Mouse (Mus musculus): ENCODE data around the gene Tm6sf2. TPM values are rescaled to one million over a fixed set of nuclear protein-coding genes. Genes with fewer than 3 reads are reported as not detected.
"Not testable (repeated sequence)": the region's sequence is repeated elsewhere in the genome, so short reads cannot be mapped to it uniquely, and the experiment has no call there.

Gene Tm6sf2
- polyA plus RNA-seq (2016; fragmentation: Nextera tagmentation; extraction: Ambion mirVana) = 1.3 TPM in 2 replicates

DNA sequence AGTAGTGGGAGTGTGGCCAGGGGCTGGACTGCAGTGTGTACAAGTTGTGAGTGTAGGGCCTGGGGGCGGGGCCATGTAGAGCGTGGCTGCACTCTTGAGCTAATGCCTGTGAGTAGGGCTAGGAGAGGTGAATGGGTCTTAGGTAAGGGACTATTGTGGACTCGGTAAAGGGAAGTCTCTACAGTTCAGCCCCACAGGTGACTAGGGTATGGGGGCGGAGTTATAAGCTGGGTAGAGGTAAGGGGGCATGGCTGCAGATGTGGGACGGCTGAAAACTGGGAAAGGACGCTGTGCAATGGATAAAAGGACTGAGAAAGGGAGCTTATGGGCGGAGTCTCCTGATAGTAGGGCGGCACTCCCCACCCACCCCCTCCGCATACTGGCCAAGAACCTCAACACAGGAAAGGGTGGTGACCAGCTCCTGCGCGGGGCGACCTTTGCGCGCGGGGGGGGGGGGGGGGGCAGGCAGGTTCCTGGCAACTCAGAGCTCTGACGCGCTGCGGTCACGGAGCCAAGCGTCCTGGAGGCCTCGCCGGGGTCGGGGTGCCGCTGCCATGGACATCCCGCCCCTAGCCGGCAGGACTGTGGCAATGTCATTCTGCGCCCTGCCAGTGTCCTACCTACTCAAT, at the start of gene Tm6sf2:
Gene Tm6sf2 (plus strand): TSS at position 484 of the 629 bp plus-strand sequence.
- 17% methylated on average over 21 of the region's 27 CpGs for WGBS
- no peak within 1 kb of the TSS for H3K27ac ChIP-seq
- H3K27me3 ChIP-seq = peaks cover 12% of the 10 kb centered on the region
- no peak within 1 kb of the TSS for H3K9ac ChIP-seq
- peak; percentile 46; the same call in 1 of the 2 replicates for ATAC-seq (ENCODE audit: low FRiP score)
- peak within 1 kb of the TSS; percentile 19; the same call in 1 of the 2 replicates for H3K4me2 ChIP-seq
- no peaks in the 10 kb centered on the region for H3K9me3 ChIP-seq
- peaks cover 49% of the 10 kb centered on the region for H3K36me3 ChIP-seq (replicated peaks)
- H3K4me1 ChIP-seq = 0 out of 2 replicates have a peak, but pooled peaks cover 7% of the 10 kb centered on the region
- H3K4me3 ChIP-seq (replicated peaks) = no peak within 1 kb of the TSS

DNA sequence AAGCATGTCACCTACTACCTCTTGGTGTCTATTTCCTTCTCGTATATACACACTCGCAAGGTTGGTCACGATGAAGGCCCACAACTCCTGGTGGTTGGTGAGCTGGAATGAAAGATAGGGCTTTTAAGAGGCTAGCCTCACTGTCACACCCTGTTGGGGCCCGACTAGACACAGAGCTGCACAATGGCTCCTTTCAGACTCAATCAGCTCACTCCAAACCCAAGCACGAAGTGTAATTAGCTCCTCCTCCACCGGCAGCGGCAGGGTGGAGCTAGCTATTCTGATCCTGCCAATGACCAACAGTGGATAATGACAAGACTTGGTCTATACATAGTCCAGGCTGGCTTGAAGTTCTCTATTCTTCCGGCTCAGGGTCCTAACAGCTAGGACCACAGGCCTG, 49.1 kb upstream of the Tm6sf2 start:
- 63% methylated on average over 8 of the region's 8 CpGs for WGBS

DNA sequence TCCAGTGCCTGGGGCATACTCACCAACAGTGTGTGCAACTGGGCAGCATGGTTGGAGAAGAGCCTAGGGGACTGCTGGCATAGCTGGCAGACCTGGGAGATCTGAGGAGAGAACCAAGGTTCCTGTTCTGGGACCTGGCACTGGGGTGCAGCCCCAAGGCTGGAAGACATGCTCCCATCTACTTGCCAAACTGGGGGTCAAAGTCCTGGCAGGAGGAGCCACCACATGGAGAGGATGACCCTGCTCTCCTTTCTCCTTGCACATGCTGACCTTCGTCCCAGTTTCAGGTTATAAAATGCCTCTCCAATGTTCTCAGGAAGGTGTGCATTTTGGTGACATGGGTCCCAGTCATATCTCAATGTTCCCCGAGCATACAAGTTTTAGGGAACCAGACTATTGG, 46.6 kb upstream of the Tm6sf2 start:
- H3K4me1 ChIP-seq = no peaks in the 10 kb centered on the region
- H3K27ac ChIP-seq = no peak overlapping the region
- H3K9ac ChIP-seq = no peak overlapping the region
- no peaks in the 10 kb centered on the region for H3K27me3 ChIP-seq
- no peak overlapping the region for H3K4me3 ChIP-seq (replicated peaks)
- H3K9me3 ChIP-seq = no peaks in the 10 kb centered on the region
- no peak overlapping the region for H3K4me2 ChIP-seq
- WGBS = 100% methylated on average over 2 of the region's 2 CpGs
- ATAC-seq (ENCODE audit: low FRiP score) = no peak
- H3K36me3 ChIP-seq (replicated peaks) = peaks cover 99% of the 10 kb centered on the region

More for the DNA sequence above, 49.1 kb upstream of the Tm6sf2 start:
- no peak overlapping the region for H3K9ac ChIP-seq
- no peak overlapping the region for H3K4me2 ChIP-seq
- H3K4me3 ChIP-seq (replicated peaks) = no peak overlapping the region
- H3K27ac ChIP-seq = no peak overlapping the region
- H3K4me1 ChIP-seq = no peaks in the 10 kb centered on the region
- no peak for ATAC-seq (ENCODE audit: low FRiP score)
- H3K36me3 ChIP-seq (replicated peaks) = peaks cover 100% of the 10 kb centered on the region
- H3K27me3 ChIP-seq = no peaks in the 10 kb centered on the region
- H3K9me3 ChIP-seq = no peaks in the 10 kb centered on the region

DNA sequence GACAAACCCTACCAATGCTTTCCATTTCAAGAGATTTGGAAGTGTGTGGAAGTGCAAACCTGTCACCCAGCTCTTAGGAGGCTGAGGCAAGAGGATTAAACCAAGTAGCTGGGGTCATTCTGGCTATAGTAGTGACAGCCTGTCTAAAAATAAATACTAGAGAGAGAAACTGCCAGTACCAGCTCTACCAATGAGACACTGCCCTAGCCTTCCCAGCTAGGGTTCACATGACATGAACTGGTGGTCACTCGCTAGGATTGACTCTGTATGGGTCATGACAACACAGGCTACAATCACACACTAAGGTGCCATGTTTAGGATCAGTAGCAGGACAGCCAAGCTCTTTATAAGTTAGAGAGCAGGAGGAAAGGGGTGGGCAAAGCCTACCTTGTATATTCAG, 42.5 kb upstream of the Tm6sf2 start:
- Histone ChIP-seq H3K4me1 (no peaks in the 10 kb centered on the region), H3K27ac (no peak overlapping the region), H3K9me3 (no peaks in the 10 kb centered on the region), H3K36me3 (replicated peaks) (peaks cover 73% of the 10 kb centered on the region), H3K4me3 (replicated peaks) (no peak overlapping the region), H3K9ac (no peak overlapping the region), H3K27me3 (no peaks in the 10 kb centered on the region), H3K4me2 (no peak overlapping the region)
- no peak for ATAC-seq (ENCODE audit: low FRiP score)
- WGBS = 97% methylated on average over 1 of the region's 1 CpGs

DNA sequence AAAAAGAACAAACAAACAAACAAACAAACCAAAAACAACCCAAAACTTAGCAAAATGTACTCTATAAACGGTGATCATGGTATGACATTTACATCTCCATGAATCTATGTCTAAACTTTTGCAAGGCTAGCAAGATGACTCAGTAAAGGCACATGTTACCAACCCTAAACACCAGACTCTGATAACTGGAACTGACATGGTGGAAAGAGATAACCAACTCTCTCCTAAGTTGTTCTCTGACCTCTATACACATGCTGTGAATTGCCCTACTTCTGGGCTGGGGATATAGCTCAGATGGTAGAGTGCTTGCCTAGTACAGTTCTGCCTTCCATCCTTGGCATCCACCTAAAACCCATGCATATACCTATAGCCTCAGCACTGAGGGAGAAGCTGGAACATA, 34.7 kb upstream of the Tm6sf2 start:
- 98% methylated on average over 1 of the region's 1 CpGs for WGBS
- no peak overlapping the region for H3K4me2 ChIP-seq
- H3K27ac ChIP-seq = no peak overlapping the region
- H3K4me3 ChIP-seq (replicated peaks) = no peak overlapping the region
- ATAC-seq (ENCODE audit: low FRiP score) = no peak
- H3K9ac ChIP-seq = no peak overlapping the region
- H3K36me3 ChIP-seq (replicated peaks) = peaks cover 6% of the 10 kb centered on the region
- H3K9me3 ChIP-seq = no peaks in the 10 kb centered on the region
- H3K4me1 ChIP-seq = peaks cover 23% of the 10 kb centered on the region
- no peaks in the 10 kb centered on the region for H3K27me3 ChIP-seq

DNA sequence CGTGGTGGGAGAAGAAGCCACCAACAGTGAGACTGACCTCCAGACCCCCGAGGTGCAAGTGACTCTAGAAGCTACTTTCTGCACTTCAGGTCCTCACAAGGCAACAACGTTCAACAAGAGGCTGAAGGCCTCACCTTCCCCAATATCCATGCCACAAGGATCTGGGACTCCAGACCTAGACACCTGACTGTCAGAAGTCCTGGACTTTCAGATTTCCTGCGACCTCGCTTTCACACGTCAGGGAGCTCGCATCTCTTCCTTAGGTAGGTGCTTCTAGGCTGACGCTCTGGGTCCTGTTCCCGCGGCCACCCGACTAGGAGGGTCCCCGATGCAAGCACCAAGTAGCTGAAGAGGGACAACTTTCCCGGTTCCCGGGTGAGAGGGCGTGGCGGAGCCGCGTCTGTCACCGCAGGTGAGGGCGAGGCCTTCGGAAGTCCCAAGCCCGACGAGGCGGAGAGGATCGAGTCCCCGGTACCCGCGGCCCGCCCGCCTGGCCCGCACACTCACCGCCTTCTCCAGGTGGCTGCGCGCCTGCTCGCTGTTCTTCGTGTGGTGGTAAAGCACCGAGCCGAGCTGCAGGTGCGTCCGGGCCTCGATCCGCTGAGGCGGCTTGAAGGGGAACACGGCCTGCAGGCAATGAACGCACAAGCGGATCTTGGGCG, 30.7 kb upstream of the Tm6sf2 start:
- H3K4me2 ChIP-seq = peak overlapping the region; percentile 93
- 1% methylated on average over 47 of the region's 47 CpGs for WGBS
- peak overlapping the region; percentile 77 for H3K27ac ChIP-seq
- peak overlapping the region; percentile 99 for H3K4me3 ChIP-seq (replicated peaks)
- peak overlapping the region; percentile 93 for H3K9ac ChIP-seq
- H3K36me3 ChIP-seq (replicated peaks) = no peaks in the 10 kb centered on the region
- no peaks in the 10 kb centered on the region for H3K27me3 ChIP-seq
- H3K4me1 ChIP-seq = peaks cover 35% of the 10 kb centered on the region
- H3K9me3 ChIP-seq = no peaks in the 10 kb centered on the region
- peak; percentile 40 for ATAC-seq (ENCODE audit: low FRiP score)

DNA sequence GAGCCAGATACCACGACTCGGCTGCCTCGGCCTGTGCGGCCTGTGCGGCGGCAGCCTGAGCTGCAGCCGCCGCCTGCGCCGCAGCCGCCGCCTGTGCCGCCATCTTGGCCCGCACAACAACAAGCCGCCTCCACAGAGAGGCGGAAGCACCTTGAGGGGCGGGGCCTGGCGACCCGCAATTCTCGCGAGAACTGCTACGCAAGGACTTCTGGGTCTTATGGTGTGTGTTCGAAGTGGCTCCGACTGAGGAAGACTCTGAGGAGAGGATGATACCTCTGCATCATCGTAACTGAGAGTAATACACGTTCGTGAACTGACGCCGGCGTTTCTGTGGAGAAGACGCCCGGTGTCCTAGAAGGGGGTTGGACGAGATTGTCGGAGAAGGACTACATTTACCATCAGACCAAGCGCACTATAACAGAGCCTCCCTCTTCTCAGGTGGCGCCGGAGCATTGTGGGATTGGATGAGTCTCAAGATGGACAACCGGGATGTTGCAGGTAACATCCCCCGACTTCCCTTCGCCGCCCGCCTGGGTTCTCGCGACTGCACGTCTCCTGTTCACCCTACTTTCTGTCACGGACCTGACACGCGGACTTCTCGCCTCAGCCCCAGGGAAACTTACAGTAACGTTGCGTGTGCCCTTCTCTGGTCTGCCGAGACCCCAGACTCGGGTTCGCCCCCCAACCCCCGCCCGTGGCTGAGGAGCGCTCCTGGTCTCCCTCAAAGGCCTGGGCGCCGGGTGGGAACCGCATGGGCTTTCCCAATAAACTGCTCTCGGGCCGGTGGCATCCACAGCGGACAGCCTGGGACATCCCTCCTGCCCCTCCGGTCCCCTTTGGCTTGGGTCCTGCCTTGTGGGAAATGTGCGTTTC, 29.9 kb upstream of the Tm6sf2 start, which contains the start of the genes Mau2 and Sugp1:
Gene Mau2 (minus strand): TSS at position 152 of the 873 bp plus-strand sequence.
Gene Sugp1 (plus strand): TSS at position 231 of the 873 bp plus-strand sequence.
- Histone ChIP-seq H3K4me2 (peak within 1 kb of the TSS; percentile 93), H3K36me3 (replicated peaks) (no peaks in the 10 kb centered on the region), H3K9ac (peak within 1 kb of the TSS; percentile 93), H3K9me3 (no peaks in the 10 kb centered on the region), H3K4me1 (peaks cover 35% of the 10 kb centered on the region), H3K4me3 (replicated peaks) (peak within 1 kb of the TSS; percentile 99), H3K27ac (peak within 1 kb of the TSS; percentile 77), H3K27me3 (no peaks in the 10 kb centered on the region)
- ATAC-seq (ENCODE audit: low FRiP score) = peak; percentile 97
- WGBS = under 1% methylated on average over 65 of the region's 65 CpGs

DNA sequence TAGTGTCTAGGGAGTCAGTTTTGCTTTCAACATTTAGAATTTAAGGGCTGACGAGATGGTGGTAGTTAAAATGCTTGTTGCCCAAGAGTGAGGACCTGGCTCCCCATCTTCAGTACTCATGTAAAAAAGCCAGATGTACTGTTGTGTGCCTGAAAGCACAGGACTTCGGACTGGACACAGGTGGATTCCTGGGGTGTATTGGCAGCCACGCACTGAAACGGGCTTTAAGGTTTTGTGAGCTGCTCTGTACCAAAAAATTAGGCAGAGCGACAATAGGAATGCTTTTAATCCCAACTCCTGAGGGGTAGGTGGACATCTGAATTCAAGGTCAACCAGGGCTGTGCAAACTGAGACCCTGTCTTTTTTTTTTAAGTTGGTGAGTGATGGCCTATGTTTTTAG, 28.7 kb upstream of the Tm6sf2 start:
- 89% methylated on average over 5 of the region's 5 CpGs for WGBS
- Histone ChIP-seq H3K36me3 (replicated peaks) (peaks cover 9% of the 10 kb centered on the region), H3K4me2 (peak overlapping the region; percentile 93)

DNA sequence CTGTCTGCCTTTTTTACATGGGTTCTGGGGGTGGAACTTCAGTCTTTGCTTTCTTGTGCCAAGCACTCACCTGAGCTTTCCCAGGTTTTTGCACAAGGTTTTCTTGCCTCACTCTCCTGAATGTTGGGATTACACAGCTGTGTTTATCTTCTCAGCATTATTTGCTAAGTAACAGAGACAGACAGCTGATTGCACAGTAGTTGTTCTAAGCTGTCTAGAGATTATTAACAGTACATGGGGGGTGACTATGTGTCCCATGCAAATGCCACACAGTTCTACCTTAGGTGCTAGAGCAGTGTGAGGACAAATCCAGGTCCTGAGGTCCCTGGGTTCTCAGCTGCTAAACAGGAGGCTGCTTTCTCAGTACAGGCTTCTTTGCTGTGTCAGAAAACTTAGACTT, 23.1 kb upstream of the Tm6sf2 start:
- Histone ChIP-seq H3K4me2 (no peak overlapping the region), H3K9ac (no peak overlapping the region), H3K27me3 (no peaks in the 10 kb centered on the region), H3K9me3 (no peaks in the 10 kb centered on the region), H3K4me3 (replicated peaks) (no peak overlapping the region), H3K4me1 (no peaks in the 10 kb centered on the region), H3K36me3 (replicated peaks) (peaks cover 53% of the 10 kb centered on the region), H3K27ac (no peak overlapping the region)
- no peak for ATAC-seq (ENCODE audit: low FRiP score)

More for the DNA sequence above, 28.7 kb upstream of the Tm6sf2 start:
- Histone ChIP-seq H3K4me3 (replicated peaks) (peak overlapping the region; percentile 99; the same call in 1 of the 2 replicates), H3K4me1 (peaks cover 35% of the 10 kb centered on the region), H3K9me3 (no peaks in the 10 kb centered on the region), H3K27me3 (no peaks in the 10 kb centered on the region), H3K27ac (no peak overlapping the region), H3K9ac (no peak overlapping the region)
- ATAC-seq (ENCODE audit: low FRiP score) = no peak

DNA sequence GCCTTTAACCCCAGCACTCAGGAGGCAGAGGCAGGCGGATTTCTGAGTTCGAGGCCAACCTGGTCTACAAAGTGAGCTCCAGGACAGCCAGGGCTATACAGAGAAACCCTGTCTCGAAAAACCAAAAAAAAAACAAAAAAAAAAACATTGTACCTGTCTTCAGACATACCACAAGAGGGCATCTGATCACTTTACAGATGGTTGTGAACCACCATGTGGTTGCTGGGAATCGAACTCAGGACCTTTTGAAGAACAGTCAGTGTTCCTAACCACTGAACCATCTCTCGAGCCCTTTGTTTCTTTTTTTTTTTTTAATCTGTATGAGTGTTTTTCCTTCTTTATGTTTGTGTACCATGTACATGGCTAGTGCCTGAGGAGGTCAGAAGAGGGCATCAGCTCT, 22.3 kb upstream of the Tm6sf2 start:
- ATAC-seq (ENCODE audit: low FRiP score) = not testable (repeated sequence)

DNA sequence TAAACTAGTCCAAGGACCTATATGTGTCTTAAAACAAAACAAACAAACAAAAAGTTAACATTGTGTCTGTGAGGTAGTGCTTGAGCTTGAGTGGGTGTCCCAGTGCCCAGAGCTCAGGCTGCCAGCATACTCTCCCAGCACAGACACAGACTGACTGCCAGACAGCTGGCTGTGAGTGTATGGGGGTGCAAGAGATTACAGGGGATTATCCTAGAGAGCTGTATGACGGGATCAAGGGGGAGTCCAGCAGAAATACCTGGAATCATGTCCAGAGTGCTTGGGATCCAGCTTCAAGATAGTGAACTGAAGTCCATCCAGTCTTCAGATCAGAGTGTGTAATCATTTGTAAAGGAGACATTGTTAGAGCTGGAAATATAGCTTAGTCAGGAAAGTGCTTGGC, 15.0 kb upstream of the Tm6sf2 start:
- H3K4me2 ChIP-seq = no peak overlapping the region
- H3K36me3 ChIP-seq (replicated peaks) = peaks cover 87% of the 10 kb centered on the region
- no peaks in the 10 kb centered on the region for H3K4me1 ChIP-seq
- no peak overlapping the region for H3K9ac ChIP-seq
- 71% methylated on average over 1 of the region's 1 CpGs for WGBS
- no peak overlapping the region for H3K27ac ChIP-seq
- no peaks in the 10 kb centered on the region for H3K9me3 ChIP-seq
- H3K4me3 ChIP-seq (replicated peaks) = no peak overlapping the region
- no peak for ATAC-seq (ENCODE audit: low FRiP score)
- no peaks in the 10 kb centered on the region for H3K27me3 ChIP-seq

More for the DNA sequence above, 22.3 kb upstream of the Tm6sf2 start:
- not testable (repeated sequence) for H3K9ac ChIP-seq; H3K27ac ChIP-seq; H3K4me3 ChIP-seq (replicated peaks); H3K4me2 ChIP-seq; H3K27me3 ChIP-seq; H3K9me3 ChIP-seq; H3K4me1 ChIP-seq
- 93% methylated on average over 5 of the region's 5 CpGs for WGBS
- H3K36me3 ChIP-seq (replicated peaks) = peaks cover 60% of the 10 kb centered on the region

DNA sequence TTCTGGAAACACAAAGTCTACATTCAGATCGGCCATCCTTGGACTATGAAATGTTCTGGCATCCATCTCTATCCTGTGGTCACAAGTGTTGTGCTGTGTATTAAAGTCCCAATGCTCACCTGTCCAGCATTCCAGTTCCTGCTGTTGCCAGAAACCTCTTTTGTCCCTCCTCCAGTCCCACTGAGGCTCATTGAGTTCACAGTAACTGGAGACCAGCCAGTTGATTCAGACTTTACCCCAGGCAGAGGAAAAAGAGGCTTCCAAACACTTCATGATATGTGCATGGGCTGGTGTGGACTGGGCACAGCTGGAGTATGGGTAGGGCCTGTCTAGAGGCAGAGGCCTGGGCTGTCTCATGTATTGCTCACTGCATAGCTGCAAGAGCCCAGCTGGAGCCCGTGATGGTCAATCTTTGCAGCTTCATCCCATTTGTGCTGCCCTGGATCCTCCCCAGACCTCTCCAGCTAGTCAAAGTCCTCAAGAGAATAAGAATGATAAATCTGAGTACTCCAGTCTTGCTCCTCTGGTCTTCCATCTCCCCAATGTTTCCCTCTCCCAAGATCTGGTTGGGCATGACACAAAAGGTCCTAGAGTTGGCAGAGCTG, 786 bp upstream of the Tm6sf2 start:
- peaks cover 55% of the 10 kb centered on the region for H3K36me3 ChIP-seq (replicated peaks)
- no peak overlapping the region for H3K9ac ChIP-seq
- no peak overlapping the region for H3K4me3 ChIP-seq (replicated peaks)
- no peak for ATAC-seq (ENCODE audit: low FRiP score)
- 0 out of 2 replicates have a peak, but pooled peaks cover 7% of the 10 kb centered on the region for H3K4me1 ChIP-seq
- WGBS = 90% methylated on average over 2 of the region's 2 CpGs
- peaks cover 12% of the 10 kb centered on the region for H3K27me3 ChIP-seq
- H3K27ac ChIP-seq = no peak overlapping the region
- no peaks in the 10 kb centered on the region for H3K9me3 ChIP-seq
- no peak overlapping the region for H3K4me2 ChIP-seq
